Mouse (Mus musculus): Measurements from ENCODE around the gene Wdfy1. TPM values are rescaled to one million over a fixed set of nuclear protein-coding genes. Genes with fewer than 3 reads are reported as not detected.

Wdfy1 gene
- polyA plus RNA-seq, 1 experiment from 2014 or later: 32.0 TPM

GRCm38 (mm10) chr1:79654948-79655347 lies 121.0 kb downstream of the Wdfy1 start:
- WGBS: 94% methylated on average over 2 of the region's 2 CpGs
- Histone ChIP-seq H3K9ac (no peak overlapping the region), H3K27me3 (no peaks in the 10 kb centered on the region), H3K9me3 (replicated peaks) (no peaks in the 10 kb centered on the region), H3K36me3 (no peaks in the 10 kb centered on the region), H3K27ac (no peak overlapping the region), H3K4me3 (no peak overlapping the region), H3K4me1 (replicated peaks) (0 out of 2 replicates have a peak, but pooled peaks cover 2% of the 10 kb centered on the region), H3K4me2 (no peak overlapping the region)
- ATAC-seq (replicated peaks; ENCODE audit: insufficient number of reproducible peaks, insufficient read depth, low FRiP score, low read depth): no peak

Other genes starting within 250 kb of the Wdfy1 start
- 0.09 and 0.51 TPM in 2 replicates for gene Ap1s3, start 104.2 kb downstream of the Wdfy1 start, polyA plus RNA-seq (2015; fragmentation: Nextera tagmentation; extraction: Ambion mirVana)
- gene Mrpl44, start 125 bp downstream of the Wdfy1 start, polyA plus RNA-seq (2015; fragmentation: Nextera tagmentation; extraction: Ambion mirVana): 46.6 and 47.6 TPM in 2 replicates
- gene Serpine2, start 85.0 kb upstream of the Wdfy1 start, polyA plus RNA-seq (2015; fragmentation: Nextera tagmentation; extraction: Ambion mirVana): 99.4 and 124 TPM in 2 replicates